Mouse (Mus musculus): Measurements from ENCODE around the gene Pcnx2. TPM values are rescaled to one million over a fixed set of nuclear protein-coding genes. Genes with fewer than 3 reads are reported as not detected.

Gene Pcnx2
- polyA plus RNA-seq, 1 experiment, result 13.7 TPM

GRCm38 (mm10) chr8:125917013-125917412, 18.9 kb upstream of the Pcnx2 start:
- no peak for DNase-seq (ENCODE audit: low read depth)
- TF ChIP-seq POLR2A (IDR thresholded peaks at IDR 0.05; ENCODE audit: borderline replicate concordance, extremely low read depth, insufficient read depth, insufficient read length, poor library complexity, severe bottlenecking) (no peak), CTCF (IDR thresholded peaks at IDR 0.05; ENCODE audit: borderline replicate concordance, extremely low read depth, insufficient read depth, insufficient read length) (no peak)

GRCm38 (mm10) chr8:125914386-125914785, 16.3 kb upstream of the Pcnx2 start:
- DNase-seq (ENCODE audit: low read depth), result no peak
- TF ChIP-seq POLR2A (IDR thresholded peaks at IDR 0.05; ENCODE audit: borderline replicate concordance, extremely low read depth, insufficient read depth, insufficient read length, poor library complexity, severe bottlenecking), result no peak
- no peak for TF ChIP-seq CTCF (IDR thresholded peaks at IDR 0.05; ENCODE audit: borderline replicate concordance, extremely low read depth, insufficient read depth, insufficient read length)

GRCm38 (mm10) chr8:125913206-125913605, 15.1 kb upstream of the Pcnx2 start:
- DNase-seq (ENCODE audit: low read depth), result no peak
- TF ChIP-seq POLR2A (IDR thresholded peaks at IDR 0.05; ENCODE audit: borderline replicate concordance, extremely low read depth, insufficient read depth, insufficient read length, poor library complexity, severe bottlenecking) (no peak), CTCF (IDR thresholded peaks at IDR 0.05; ENCODE audit: borderline replicate concordance, extremely low read depth, insufficient read depth, insufficient read length) (no peak)

- DNase-seq (ENCODE audit: low read depth), result no peak
- TF ChIP-seq CTCF (IDR thresholded peaks at IDR 0.05; ENCODE audit: borderline replicate concordance, extremely low read depth, insufficient read depth, insufficient read length) (no peak), POLR2A (IDR thresholded peaks at IDR 0.05; ENCODE audit: borderline replicate concordance, extremely low read depth, insufficient read depth, insufficient read length, poor library complexity, severe bottlenecking) (no peak)
Observed at GRCm38 (mm10) chr8:125911229-125911580, 13.1 kb upstream of the Pcnx2 start.

GRCm38 (mm10) chr8:125910365-125911228, 12.5 kb upstream of the Pcnx2 start, which contains the start of gene Map3k21:
Map3k21 (plus strand) TSS chr8:125910450.
- TF ChIP-seq POLR2A (IDR thresholded peaks at IDR 0.05; ENCODE audit: borderline replicate concordance, extremely low read depth, insufficient read depth, insufficient read length, poor library complexity, severe bottlenecking) (no peak), CTCF (IDR thresholded peaks at IDR 0.05; ENCODE audit: borderline replicate concordance, extremely low read depth, insufficient read depth, insufficient read length) (no peak)
- peak; percentile 42 for DNase-seq (ENCODE audit: low read depth)

- TF ChIP-seq POLR2A (IDR thresholded peaks at IDR 0.05; ENCODE audit: borderline replicate concordance, extremely low read depth, insufficient read depth, insufficient read length, poor library complexity, severe bottlenecking) (no peak), CTCF (IDR thresholded peaks at IDR 0.05; ENCODE audit: borderline replicate concordance, extremely low read depth, insufficient read depth, insufficient read length) (no peak)
- no peak for DNase-seq (ENCODE audit: low read depth)
Observed at GRCm38 (mm10) chr8:125909661-125910364, 11.7 kb upstream of the Pcnx2 start.

- no peak for DNase-seq (ENCODE audit: low read depth)
- TF ChIP-seq CTCF (IDR thresholded peaks at IDR 0.05; ENCODE audit: borderline replicate concordance, extremely low read depth, insufficient read depth, insufficient read length) (peak; percentile 35; the same call in 1 of the 2 replicates), POLR2A (IDR thresholded peaks at IDR 0.05; ENCODE audit: borderline replicate concordance, extremely low read depth, insufficient read depth, insufficient read length, poor library complexity, severe bottlenecking) (no peak)
Observed at GRCm38 (mm10) chr8:125907311-125907710, 9.2 kb upstream of the Pcnx2 start.

- no peak for TF ChIP-seq POLR2A (IDR thresholded peaks at IDR 0.05; ENCODE audit: borderline replicate concordance, extremely low read depth, insufficient read depth, insufficient read length, poor library complexity, severe bottlenecking)
- no peak for TF ChIP-seq CTCF (IDR thresholded peaks at IDR 0.05; ENCODE audit: borderline replicate concordance, extremely low read depth, insufficient read depth, insufficient read length)
- no peak for DNase-seq (ENCODE audit: low read depth)
Observed at GRCm38 (mm10) chr8:125905341-125905740, 7.2 kb upstream of the Pcnx2 start.

- DNase-seq (ENCODE audit: low read depth), result peak; percentile 8
- TF ChIP-seq POLR2A (IDR thresholded peaks at IDR 0.05; ENCODE audit: borderline replicate concordance, extremely low read depth, insufficient read depth, insufficient read length, poor library complexity, severe bottlenecking), result no peak
- TF ChIP-seq CTCF (IDR thresholded peaks at IDR 0.05; ENCODE audit: borderline replicate concordance, extremely low read depth, insufficient read depth, insufficient read length), result no peak
Observed at GRCm38 (mm10) chr8:125902521-125902920, 4.4 kb upstream of the Pcnx2 start.

- TF ChIP-seq POLR2A (IDR thresholded peaks at IDR 0.05; ENCODE audit: borderline replicate concordance, extremely low read depth, insufficient read depth, insufficient read length, poor library complexity, severe bottlenecking), result no peak
- TF ChIP-seq CTCF (IDR thresholded peaks at IDR 0.05; ENCODE audit: borderline replicate concordance, extremely low read depth, insufficient read depth, insufficient read length), result peak; percentile 33; the same call in 1 of the 2 replicates
- DNase-seq (ENCODE audit: low read depth), result peak; percentile 42
Observed at GRCm38 (mm10) chr8:125901167-125901566, 3.0 kb upstream of the Pcnx2 start.

- peak; percentile 90 for DNase-seq (ENCODE audit: low read depth)
Observed at GRCm38 (mm10) chr8:125898899-125899298, 782 bp upstream of the Pcnx2 start.

More at GRCm38 (mm10) chr8:125898899-125899298, 782 bp upstream of the Pcnx2 start:
- TF ChIP-seq CTCF (IDR thresholded peaks at IDR 0.05; ENCODE audit: borderline replicate concordance, extremely low read depth, insufficient read depth, insufficient read length) (peak; percentile 78), POLR2A (IDR thresholded peaks at IDR 0.05; ENCODE audit: borderline replicate concordance, extremely low read depth, insufficient read depth, insufficient read length, poor library complexity, severe bottlenecking) (no peak)
